Mouse (Mus musculus): ENCODE measurements around the gene Zfp148. TPM values are rescaled to one million over a fixed set of nuclear protein-coding genes. Genes with fewer than 3 reads are reported as not detected.
A peak's percentile ranks its signal among the peaks of the same experiment; 100 is the strongest.
"Not testable (repeated sequence)": the region's sequence is repeated elsewhere in the genome, so short reads cannot be mapped to it uniquely, and the experiment has no call there.

Zfp148 gene
- polyA plus RNA-seq, 1 experiment: 30.6 TPM

- Histone ChIP-seq H3K4me1 (ENCODE audit: control insufficient read depth, insufficient read depth, low read length) (no peaks in the 10 kb centered on the region), H3K27ac (ENCODE audit: control insufficient read depth, insufficient read depth, low read depth, low read length, poor library complexity) (no peak overlapping the region), H3K4me3 (replicated peaks; ENCODE audit: control insufficient read depth, low read depth, low read length) (no peak overlapping the region)
- TF ChIP-seq POLR2A (IDR thresholded peaks at IDR 0.05; ENCODE audit: borderline replicate concordance, control insufficient read depth, low read depth, low read length): no peak
- TF ChIP-seq CTCF (IDR thresholded peaks at IDR 0.05; ENCODE audit: control insufficient read depth, insufficient read depth, low read length): no peak
These were observed 99.3 kb downstream of the Zfp148 start for GRCm38 (mm10) chr16:33479926-33480325.

GRCm38 (mm10) chr16:33481148-33481547 is 100.5 kb downstream of the Zfp148 start:
- Histone ChIP-seq H3K27ac (ENCODE audit: control insufficient read depth, insufficient read depth, low read depth, low read length, poor library complexity) (no peak overlapping the region), H3K4me1 (ENCODE audit: control insufficient read depth, insufficient read depth, low read length) (no peaks in the 10 kb centered on the region), H3K4me3 (replicated peaks; ENCODE audit: control insufficient read depth, low read depth, low read length) (no peak overlapping the region)
- peak; percentile 50 for TF ChIP-seq CTCF (IDR thresholded peaks at IDR 0.05; ENCODE audit: control insufficient read depth, insufficient read depth, low read length)
- no peak for TF ChIP-seq POLR2A (IDR thresholded peaks at IDR 0.05; ENCODE audit: borderline replicate concordance, control insufficient read depth, low read depth, low read length)
- whole genome bisulfite sequencing: 87% methylated on average over 2 of the region's 2 CpGs

- H3K4me3 ChIP-seq (replicated peaks; ENCODE audit: control insufficient read depth, low read depth, low read length): no peak overlapping the region
- TF ChIP-seq POLR2A (IDR thresholded peaks at IDR 0.05; ENCODE audit: borderline replicate concordance, control insufficient read depth, low read depth, low read length) (no peak), CTCF (IDR thresholded peaks at IDR 0.05; ENCODE audit: control insufficient read depth, insufficient read depth, low read length) (no peak)
- no peak overlapping the region for H3K27ac ChIP-seq (ENCODE audit: control insufficient read depth, insufficient read depth, low read depth, low read length, poor library complexity)
- WGBS: 89% methylated on average over 3 of the region's 3 CpGs
- no peaks in the 10 kb centered on the region for H3K4me1 ChIP-seq (ENCODE audit: control insufficient read depth, insufficient read depth, low read length)
These were observed 101.7 kb downstream of the Zfp148 start for GRCm38 (mm10) chr16:33482309-33482708.

- Histone ChIP-seq H3K4me3 (replicated peaks; ENCODE audit: control insufficient read depth, low read depth, low read length) (no peak overlapping the region), H3K27ac (ENCODE audit: control insufficient read depth, insufficient read depth, low read depth, low read length, poor library complexity) (no peak overlapping the region), H3K4me1 (ENCODE audit: control insufficient read depth, insufficient read depth, low read length) (no peaks in the 10 kb centered on the region)
- 96% methylated on average over 4 of the region's 4 CpGs for WGBS
- no peak for TF ChIP-seq POLR2A (IDR thresholded peaks at IDR 0.05; ENCODE audit: borderline replicate concordance, control insufficient read depth, low read depth, low read length)
- TF ChIP-seq CTCF (IDR thresholded peaks at IDR 0.05; ENCODE audit: control insufficient read depth, insufficient read depth, low read length): no peak
These were observed 107.1 kb downstream of the Zfp148 start for GRCm38 (mm10) chr16:33487709-33488108.

- Histone ChIP-seq H3K4me3 (replicated peaks; ENCODE audit: control insufficient read depth, low read depth, low read length) (no peak overlapping the region), H3K4me1 (ENCODE audit: control insufficient read depth, insufficient read depth, low read length) (no peaks in the 10 kb centered on the region), H3K27ac (ENCODE audit: control insufficient read depth, insufficient read depth, low read depth, low read length, poor library complexity) (no peak overlapping the region)
- 86% methylated on average over 4 of the region's 4 CpGs for WGBS
- TF ChIP-seq CTCF (IDR thresholded peaks at IDR 0.05; ENCODE audit: control insufficient read depth, insufficient read depth, low read length): no peak
- TF ChIP-seq POLR2A (IDR thresholded peaks at IDR 0.05; ENCODE audit: borderline replicate concordance, control insufficient read depth, low read depth, low read length): no peak
These were observed 113.7 kb downstream of the Zfp148 start for GRCm38 (mm10) chr16:33494374-33494773.

GRCm38 (mm10) chr16:33508082-33508481 is 127.4 kb downstream of the Zfp148 start:
- TF ChIP-seq CTCF (IDR thresholded peaks at IDR 0.05; ENCODE audit: control insufficient read depth, insufficient read depth, low read length) (no peak), POLR2A (IDR thresholded peaks at IDR 0.05; ENCODE audit: borderline replicate concordance, control insufficient read depth, low read depth, low read length) (no peak)
- no peaks in the 10 kb centered on the region for H3K4me1 ChIP-seq (ENCODE audit: control insufficient read depth, insufficient read depth, low read length)
- WGBS: 81% methylated on average over 4 of the region's 4 CpGs
- no peak overlapping the region for H3K4me3 ChIP-seq (replicated peaks; ENCODE audit: control insufficient read depth, low read depth, low read length)
- H3K27ac ChIP-seq (ENCODE audit: control insufficient read depth, insufficient read depth, low read depth, low read length, poor library complexity): no peak overlapping the region

- H3K4me3 ChIP-seq (replicated peaks; ENCODE audit: control insufficient read depth, low read depth, low read length); H3K4me1 ChIP-seq (ENCODE audit: control insufficient read depth, insufficient read depth, low read length); H3K27ac ChIP-seq (ENCODE audit: control insufficient read depth, insufficient read depth, low read depth, low read length, poor library complexity): not testable (repeated sequence)
- WGBS: 84% methylated on average over 2 of the region's 2 CpGs
These were observed 128.6 kb downstream of the Zfp148 start for GRCm38 (mm10) chr16:33509231-33509630.

- H3K4me1 ChIP-seq (ENCODE audit: control insufficient read depth, insufficient read depth, low read length); H3K4me3 ChIP-seq (replicated peaks; ENCODE audit: control insufficient read depth, low read depth, low read length); H3K27ac ChIP-seq (ENCODE audit: control insufficient read depth, insufficient read depth, low read depth, low read length, poor library complexity): not testable (repeated sequence)
- WGBS: 88% methylated on average over 4 of the region's 4 CpGs
These were observed 130.2 kb downstream of the Zfp148 start for GRCm38 (mm10) chr16:33510856-33511255.

- H3K4me3 ChIP-seq (replicated peaks; ENCODE audit: control insufficient read depth, low read depth, low read length): no peak overlapping the region
- TF ChIP-seq CTCF (IDR thresholded peaks at IDR 0.05; ENCODE audit: control insufficient read depth, insufficient read depth, low read length): no peak
- no peak for TF ChIP-seq POLR2A (IDR thresholded peaks at IDR 0.05; ENCODE audit: borderline replicate concordance, control insufficient read depth, low read depth, low read length)
- H3K4me1 ChIP-seq (ENCODE audit: control insufficient read depth, insufficient read depth, low read length): no peaks in the 10 kb centered on the region
- no peak overlapping the region for H3K27ac ChIP-seq (ENCODE audit: control insufficient read depth, insufficient read depth, low read depth, low read length, poor library complexity)
- WGBS: 82% methylated on average over 6 of the region's 6 CpGs
These were observed 131.9 kb downstream of the Zfp148 start for GRCm38 (mm10) chr16:33512555-33512954.
